Mouse (Mus musculus): ENCODE measurements around the gene Dhrs3. TPM values are rescaled to one million over a fixed set of nuclear protein-coding genes. Genes with fewer than 3 reads are reported as not detected.

Dhrs3 gene
- polyA plus RNA-seq, 1 experiment from 2014 or later: 30.2 TPM

GRCm38 (mm10) chr4:144890690-144891120, 1.9 kb upstream of the Dhrs3 start:
- DNase-seq (ENCODE audit: low spot score): peak; percentile 71
- H3K4me3 ChIP-seq: no peak overlapping the region
- peaks cover 36% of the 10 kb centered on the region for H3K27me3 ChIP-seq (replicated peaks; ENCODE audit: low read depth, poor library complexity, severe bottlenecking)
- WGBS: 11% methylated on average over 7 of the region's 7 CpGs
- H3K4me1 ChIP-seq: peaks cover 42% of the 10 kb centered on the region
- H3K36me3 ChIP-seq (replicated peaks): no peaks in the 10 kb centered on the region
- no peak overlapping the region for H3K27ac ChIP-seq (replicated peaks)
- H3K9me3 ChIP-seq: no peaks in the 10 kb centered on the region

GRCm38 (mm10) chr4:144891121-144891711, 1.4 kb upstream of the Dhrs3 start:
- Histone ChIP-seq H3K36me3 (replicated peaks) (no peaks in the 10 kb centered on the region), H3K27me3 (replicated peaks; ENCODE audit: low read depth, poor library complexity, severe bottlenecking) (peaks cover 36% of the 10 kb centered on the region), H3K4me3 (peak overlapping the region; percentile 70; the same call in 1 of the 2 replicates), H3K27ac (replicated peaks) (peak overlapping the region; percentile 83), H3K9me3 (no peaks in the 10 kb centered on the region), H3K4me1 (peaks cover 47% of the 10 kb centered on the region)
- 32% methylated on average over 10 of the region's 10 CpGs for WGBS
- peak; percentile 36 for DNase-seq (ENCODE audit: low spot score)

- 6% methylated on average over 5 of the region's 5 CpGs for WGBS
- Histone ChIP-seq H3K4me3 (peak overlapping the region; percentile 70), H3K27me3 (replicated peaks; ENCODE audit: low read depth, poor library complexity, severe bottlenecking) (peaks cover 36% of the 10 kb centered on the region), H3K9me3 (no peaks in the 10 kb centered on the region), H3K4me1 (peaks cover 50% of the 10 kb centered on the region), H3K36me3 (replicated peaks) (no peaks in the 10 kb centered on the region), H3K27ac (replicated peaks) (peak overlapping the region; percentile 83)
- no peak for DNase-seq (ENCODE audit: low spot score)
Observed at GRCm38 (mm10) chr4:144891743-144892132, 889 bp upstream of the Dhrs3 start.

GRCm38 (mm10) chr4:144892937-144893272, 278 bp downstream of the Dhrs3 start:
- Histone ChIP-seq H3K4me3 (peak overlapping the region; percentile 70), H3K27me3 (replicated peaks; ENCODE audit: low read depth, poor library complexity, severe bottlenecking) (peaks cover 36% of the 10 kb centered on the region), H3K36me3 (replicated peaks) (no peaks in the 10 kb centered on the region), H3K4me1 (peaks cover 59% of the 10 kb centered on the region), H3K9me3 (no peaks in the 10 kb centered on the region), H3K27ac (replicated peaks) (peak overlapping the region; percentile 83)
- WGBS: under 1% methylated on average over 12 of the region's 12 CpGs
- DNase-seq (ENCODE audit: low spot score): no peak

GRCm38 (mm10) chr4:144893561-144894486, 1.2 kb downstream of the Dhrs3 start:
- under 1% methylated on average over 44 of the region's 44 CpGs for whole genome bisulfite sequencing
- Histone ChIP-seq H3K36me3 (replicated peaks) (peaks cover 3% of the 10 kb centered on the region), H3K4me1 (peaks cover 64% of the 10 kb centered on the region), H3K9me3 (peaks cover 2% of the 10 kb centered on the region; the same call in 1 of the 2 replicates), H3K27ac (replicated peaks) (peak overlapping the region; percentile 83), H3K27me3 (replicated peaks; ENCODE audit: low read depth, poor library complexity, severe bottlenecking) (peaks cover 36% of the 10 kb centered on the region), H3K4me3 (peak overlapping the region; percentile 70)
- peak; percentile 56 for DNase-seq (ENCODE audit: low spot score)

- DNase-seq (ENCODE audit: low spot score): peak; percentile 63
- peaks cover 2% of the 10 kb centered on the region; the same call in 1 of the 2 replicates for H3K9me3 ChIP-seq
- peak overlapping the region; percentile 70 for H3K4me3 ChIP-seq
- WGBS: 3% methylated on average over 11 of the region's 11 CpGs
- peaks cover 64% of the 10 kb centered on the region for H3K4me1 ChIP-seq
- H3K36me3 ChIP-seq (replicated peaks): peaks cover 8% of the 10 kb centered on the region
- peak overlapping the region; percentile 83 for H3K27ac ChIP-seq (replicated peaks)
- peaks cover 36% of the 10 kb centered on the region for H3K27me3 ChIP-seq (replicated peaks; ENCODE audit: low read depth, poor library complexity, severe bottlenecking)
Observed at GRCm38 (mm10) chr4:144894487-144895210, 2.0 kb downstream of the Dhrs3 start.

GRCm38 (mm10) chr4:144895211-144895590, 2.6 kb downstream of the Dhrs3 start:
- H3K4me1 ChIP-seq: peaks cover 64% of the 10 kb centered on the region
- peaks cover 36% of the 10 kb centered on the region for H3K27me3 ChIP-seq (replicated peaks; ENCODE audit: low read depth, poor library complexity, severe bottlenecking)
- H3K36me3 ChIP-seq (replicated peaks): peaks cover 8% of the 10 kb centered on the region
- peak overlapping the region; percentile 83 for H3K27ac ChIP-seq (replicated peaks)
- peak; percentile 55 for DNase-seq (ENCODE audit: low spot score)
- 33% methylated on average over 2 of the region's 2 CpGs for WGBS
- peaks cover 2% of the 10 kb centered on the region; the same call in 1 of the 2 replicates for H3K9me3 ChIP-seq
- peak overlapping the region; percentile 70 for H3K4me3 ChIP-seq

GRCm38 (mm10) chr4:144896321-144896720, 3.7 kb downstream of the Dhrs3 start:
- WGBS: 68% methylated on average over 3 of the region's 3 CpGs
- peaks cover 8% of the 10 kb centered on the region for H3K36me3 ChIP-seq (replicated peaks)
- peak; percentile 46 for DNase-seq (ENCODE audit: low spot score)
- H3K4me3 ChIP-seq: peak overlapping the region; percentile 5; the same call in 1 of the 2 replicates
- H3K4me1 ChIP-seq: peaks cover 56% of the 10 kb centered on the region
- peaks cover 2% of the 10 kb centered on the region; the same call in 1 of the 2 replicates for H3K9me3 ChIP-seq
- peak overlapping the region; percentile 57 for H3K27ac ChIP-seq (replicated peaks)
- H3K27me3 ChIP-seq (replicated peaks; ENCODE audit: low read depth, poor library complexity, severe bottlenecking): peaks cover 30% of the 10 kb centered on the region

GRCm38 (mm10) chr4:144898036-144898649, 5.5 kb downstream of the Dhrs3 start:
- whole genome bisulfite sequencing: 78% methylated on average over 6 of the region's 6 CpGs
- no peak overlapping the region for H3K27ac ChIP-seq (replicated peaks)
- no peak overlapping the region for H3K4me3 ChIP-seq
- H3K9me3 ChIP-seq: peaks cover 2% of the 10 kb centered on the region; the same call in 1 of the 2 replicates
- no peak for DNase-seq (ENCODE audit: low spot score)
- H3K4me1 ChIP-seq: peaks cover 47% of the 10 kb centered on the region
- peaks cover 8% of the 10 kb centered on the region for H3K36me3 ChIP-seq (replicated peaks)
- peaks cover 23% of the 10 kb centered on the region for H3K27me3 ChIP-seq (replicated peaks; ENCODE audit: low read depth, poor library complexity, severe bottlenecking)

- DNase-seq (ENCODE audit: low spot score): no peak
- no peak overlapping the region for H3K27ac ChIP-seq (replicated peaks)
- peaks cover 41% of the 10 kb centered on the region for H3K4me1 ChIP-seq
- peaks cover 2% of the 10 kb centered on the region; the same call in 1 of the 2 replicates for H3K9me3 ChIP-seq
- 96% methylated on average over 2 of the region's 2 CpGs for WGBS
- H3K36me3 ChIP-seq (replicated peaks): peaks cover 11% of the 10 kb centered on the region
- peaks cover 17% of the 10 kb centered on the region for H3K27me3 ChIP-seq (replicated peaks; ENCODE audit: low read depth, poor library complexity, severe bottlenecking)
- H3K4me3 ChIP-seq: no peak overlapping the region
Observed at GRCm38 (mm10) chr4:144898737-144899136, 6.1 kb downstream of the Dhrs3 start.

- Histone ChIP-seq H3K4me1 (peaks cover 26% of the 10 kb centered on the region), H3K27ac (replicated peaks) (no peak overlapping the region), H3K36me3 (replicated peaks) (peaks cover 14% of the 10 kb centered on the region), H3K4me3 (no peak overlapping the region), H3K27me3 (replicated peaks; ENCODE audit: low read depth, poor library complexity, severe bottlenecking) (no peaks in the 10 kb centered on the region), H3K9me3 (peaks cover 2% of the 10 kb centered on the region; the same call in 1 of the 2 replicates)
- WGBS: 85% methylated on average over 5 of the region's 5 CpGs
- no peak for DNase-seq (ENCODE audit: low spot score)
Observed at GRCm38 (mm10) chr4:144901561-144902111, 9.0 kb downstream of the Dhrs3 start.
